Mouse (Mus musculus) hindbrain, embryonic 14.5 days (tissue): ENCODE results near the gene Il20. TPM values are rescaled to one million over a fixed set of nuclear protein-coding genes. Genes with fewer than 3 reads are reported as not detected.

ENCODE experiments used
- ATAC-seq: fragments of 200-750 bp; cut with Nextera tagmentation; 2 replicates; pipeline ENCODE4 v1.8.0; 2017; ENCODE audit warnings: moderate number of reproducible peaks, mild to moderate bottlenecking, moderate TSS enrichment, moderate library complexity; ENCODE audit not compliant: low FRiP score
- DNase-seq: peaks from one replicate; pipeline ENCODE4 v3.0.0-alpha.2; 2015; ENCODE audit warnings: low spot score
- H3K27ac ChIP-seq: fragments of 300-500 bp; sonication (generic); 2 replicates; pipeline ENCODE4 v1.5.1; 2014; ENCODE audit warnings: mild to moderate bottlenecking, moderate library complexity
- H3K27me3 ChIP-seq: fragments of 300-500 bp; sonication (generic); 2 replicates; pipeline ENCODE4 v1.6.1; 2014; ENCODE audit warnings: mild to moderate bottlenecking, low read length, mixed read lengths; ENCODE audit not compliant: control insufficient read depth, insufficient read depth
- H3K36me3 ChIP-seq: fragments of 300-500 bp; sonication (generic); replicated peaks from 2 replicates; pipeline ENCODE4 v1.6.1; 2014; ENCODE audit not compliant: control insufficient read depth, insufficient read depth
- H3K4me1 ChIP-seq: fragments of 300-500 bp; sonication (generic); replicated peaks from 2 replicates; pipeline ENCODE4 v1.6.1; 2014; ENCODE audit warnings: antibody characterized with exemption, low read length, mixed read lengths; ENCODE audit not compliant: control insufficient read depth, insufficient read depth
- H3K4me2 ChIP-seq: fragments of 300-500 bp; sonication (generic); replicated peaks from 2 replicates; pipeline ENCODE4 v1.6.1; 2014; ENCODE audit warnings: mild to moderate bottlenecking, moderate library complexity
- H3K4me3 ChIP-seq: fragments of 300-500 bp; sonication (generic); replicated peaks from 2 replicates; pipeline ENCODE4 v1.5.1; 2014; ENCODE audit warnings: mild to moderate bottlenecking, low read length
- H3K9ac ChIP-seq: fragments of 300-500 bp; sonication (generic); 2 replicates; pipeline ENCODE4 v1.6.1; 2014
- H3K9me3 ChIP-seq: fragments of 300-500 bp; sonication (generic); 2 replicates; pipeline ENCODE4 v1.6.1; 2016; ENCODE audit warnings: low read length; ENCODE audit not compliant: control insufficient read depth
- WGBS: fragments of 180-500 bp; shearing (Covaris S2); extraction: QIAGEN DNeasy Blood & Tissue Kit; methylation state at CpG from one replicate; pipeline ENCODE4 v1.1.7; 2014; 5-methylcytosine and 5-hydroxymethylcytosine counted together
- polyA plus RNA-seq: library from polyadenylated mRNA; unstranded; fragments of >200 nt; fragmentation: Nextera tagmentation; extraction: Ambion mirVana; gene quantifications from 2 replicates; pipeline ENCODE4 v1.2.1, GENCODE M21; 2014

The Il20 gene
- polyA plus RNA-seq, 1 experiment from 2014 or later = not detected

- Histone ChIP-seq H3K27me3 (peaks cover 13% of the 10 kb centered on the region; the same call in 1 of the 2 replicates), H3K36me3 (no peaks in the 10 kb centered on the region), H3K9ac (no peak overlapping the region), H3K4me2 (no peak overlapping the region), H3K27ac (no peak overlapping the region), H3K9me3 (no peaks in the 10 kb centered on the region), H3K4me1 (no peaks in the 10 kb centered on the region), H3K4me3 (no peak overlapping the region)
- 85% methylated on average over 3 of the region's 3 CpGs for WGBS
- no peak for ATAC-seq
- DNase-seq = no peak
Observed at GRCm38 (mm10) chr1:130875910-130876309, 35.3 kb downstream of the Il20 start.

GRCm38 (mm10) chr1:130875139-130875538, 36.1 kb downstream of the Il20 start:
- peaks cover 13% of the 10 kb centered on the region; the same call in 1 of the 2 replicates for H3K27me3 ChIP-seq
- H3K9ac ChIP-seq = no peak overlapping the region
- H3K27ac ChIP-seq = no peak overlapping the region
- no peak overlapping the region for H3K4me3 ChIP-seq
- 31% methylated on average over 3 of the region's 3 CpGs for WGBS
- DNase-seq = peak; percentile 76
- no peaks in the 10 kb centered on the region for H3K4me1 ChIP-seq
- no peaks in the 10 kb centered on the region for H3K9me3 ChIP-seq
- no peaks in the 10 kb centered on the region for H3K36me3 ChIP-seq
- no peak overlapping the region for H3K4me2 ChIP-seq
- peak; percentile 79 for ATAC-seq

GRCm38 (mm10) chr1:130872912-130873311, 38.3 kb downstream of the Il20 start:
- H3K4me2 ChIP-seq = no peak overlapping the region
- no peak overlapping the region for H3K9ac ChIP-seq
- peaks cover 7% of the 10 kb centered on the region; the same call in 1 of the 2 replicates for H3K27me3 ChIP-seq
- DNase-seq (no peak), ATAC-seq (no peak)
- no peaks in the 10 kb centered on the region for H3K4me1 ChIP-seq
- 90% methylated on average over 2 of the region's 2 CpGs for WGBS
- H3K27ac ChIP-seq = no peak overlapping the region
- no peaks in the 10 kb centered on the region for H3K9me3 ChIP-seq
- no peaks in the 10 kb centered on the region for H3K36me3 ChIP-seq
- H3K4me3 ChIP-seq = no peak overlapping the region

GRCm38 (mm10) chr1:130865541-130866221, 45.6 kb downstream of the Il20 start, which contains the start of gene Fcmr:
TSS of gene Fcmr (plus strand) at chr1:130865669.
- H3K27me3 ChIP-seq = no peaks in the 10 kb centered on the region
- DNase-seq = no peak
- no peaks in the 10 kb centered on the region for H3K36me3 ChIP-seq
- 75% methylated on average over 7 of the region's 7 CpGs for WGBS
- H3K9me3 ChIP-seq = no peaks in the 10 kb centered on the region
- no peak within 1 kb of the TSS for H3K27ac ChIP-seq
- ATAC-seq = no peak
- no peaks in the 10 kb centered on the region for H3K4me1 ChIP-seq
- H3K9ac ChIP-seq = no peak within 1 kb of the TSS
- no peak within 1 kb of the TSS for H3K4me2 ChIP-seq
- no peak within 1 kb of the TSS for H3K4me3 ChIP-seq

DNA sequence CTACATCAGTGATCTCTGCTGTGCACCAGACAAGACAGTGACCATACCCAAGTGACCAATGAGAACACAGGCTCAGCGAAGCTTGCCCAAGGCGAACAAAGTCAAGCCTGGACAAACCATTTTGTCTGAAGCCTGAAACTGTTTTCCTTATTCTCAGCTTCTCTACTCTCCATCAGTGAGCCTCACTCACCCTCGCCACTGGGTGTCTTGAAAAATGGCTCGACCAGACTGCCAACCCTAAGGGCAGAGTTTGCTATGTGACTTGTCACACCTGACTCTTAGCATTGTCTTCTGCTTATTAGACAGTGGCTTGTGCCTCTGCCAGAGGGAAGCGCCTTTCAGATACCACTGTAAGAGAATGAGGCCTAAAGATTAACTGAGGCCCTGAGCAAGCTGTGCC, 46.5 kb downstream of the Il20 start:
- DNase-seq (no peak), ATAC-seq (no peak)
- no peaks in the 10 kb centered on the region for H3K36me3 ChIP-seq
- 92% methylated on average over 5 of the region's 5 CpGs for WGBS
- no peaks in the 10 kb centered on the region for H3K9me3 ChIP-seq
- H3K4me2 ChIP-seq = no peak overlapping the region
- no peaks in the 10 kb centered on the region for H3K27me3 ChIP-seq
- no peak overlapping the region for H3K9ac ChIP-seq
- H3K27ac ChIP-seq = no peak overlapping the region
- H3K4me1 ChIP-seq = no peaks in the 10 kb centered on the region
- no peak overlapping the region for H3K4me3 ChIP-seq

DNA sequence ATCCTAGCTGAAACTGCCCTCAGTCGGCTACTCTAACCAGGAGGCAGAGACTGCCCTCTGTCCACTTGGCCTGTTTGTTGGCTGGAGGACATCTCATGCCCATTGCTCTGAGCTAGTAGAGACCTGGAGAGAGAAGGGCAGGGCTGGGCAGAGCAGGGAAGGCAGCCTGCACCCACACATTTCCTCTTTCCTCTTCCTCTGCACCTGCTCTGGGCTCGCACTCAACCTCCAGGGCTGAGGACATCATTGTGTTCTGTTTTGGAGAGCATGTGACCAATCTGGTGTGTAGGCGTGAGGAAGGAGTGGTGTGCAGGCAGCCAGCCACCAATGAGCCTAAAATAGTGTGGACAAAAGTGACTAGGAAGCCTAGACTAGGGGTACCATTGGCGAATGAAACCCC, 47.0 kb downstream of the Il20 start:
- no peaks in the 10 kb centered on the region for H3K36me3 ChIP-seq
- no peak overlapping the region for H3K9ac ChIP-seq
- no peak for DNase-seq
- H3K27ac ChIP-seq = no peak overlapping the region
- no peaks in the 10 kb centered on the region for H3K27me3 ChIP-seq
- no peak overlapping the region for H3K4me3 ChIP-seq
- no peak overlapping the region for H3K4me2 ChIP-seq
- no peak for ATAC-seq
- H3K9me3 ChIP-seq = no peaks in the 10 kb centered on the region
- 77% methylated on average over 4 of the region's 4 CpGs for WGBS
- H3K4me1 ChIP-seq = no peaks in the 10 kb centered on the region

DNA sequence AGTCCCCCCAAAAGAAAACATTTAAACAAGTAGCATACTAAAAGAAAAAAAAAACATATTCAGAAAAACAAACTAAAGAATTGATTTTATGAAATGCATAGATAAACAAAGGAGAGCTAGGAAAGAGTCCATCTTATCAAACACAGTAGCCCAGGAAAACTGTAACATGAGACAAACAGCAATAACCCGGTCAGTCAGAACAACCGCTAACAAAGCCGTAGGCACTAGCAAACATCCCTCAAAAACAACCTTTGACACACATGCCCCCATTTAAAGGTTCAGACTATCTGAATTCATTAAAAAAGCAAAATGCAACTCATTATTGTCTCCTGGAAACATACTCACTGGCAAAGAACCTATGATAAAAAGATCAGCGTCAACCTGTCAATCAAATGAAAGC, 53.8 kb downstream of the Il20 start:
- H3K4me1 ChIP-seq = no peaks in the 10 kb centered on the region
- H3K4me2 ChIP-seq = no peak overlapping the region
- H3K4me3 ChIP-seq = no peak overlapping the region
- no peak overlapping the region for H3K9ac ChIP-seq
- DNase-seq (no peak), ATAC-seq (no peak)
- H3K36me3 ChIP-seq = no peaks in the 10 kb centered on the region
- no peaks in the 10 kb centered on the region for H3K9me3 ChIP-seq
- no peaks in the 10 kb centered on the region for H3K27me3 ChIP-seq
- 87% methylated on average over 4 of the region's 4 CpGs for WGBS
- H3K27ac ChIP-seq = no peak overlapping the region

Other genes with a start within 250 kb of the Il20 start
- gene C4bp, start 249.8 kb downstream of the Il20 start, polyA plus RNA-seq = not detected in 2 replicates
- not detected in 2 replicates for gene Gm29427, start 195.7 kb downstream of the Il20 start, polyA plus RNA-seq
- gene Yod1, start 194.1 kb downstream of the Il20 start, polyA plus RNA-seq = 10.6 and 13.9 TPM in 2 replicates
- gene Pfkfb2, start 182.2 kb downstream of the Il20 start, polyA plus RNA-seq = 20.1 and 21.0 TPM in 2 replicates
- gene AA986860, start 179.5 kb downstream of the Il20 start, polyA plus RNA-seq = 0.74 and 1.2 TPM in 2 replicates
- gene Fcamr, start 110.5 kb downstream of the Il20 start, polyA plus RNA-seq = not detected in 2 replicates
- not detected in 2 replicates for gene Pigr, start 84.8 kb downstream of the Il20 start, polyA plus RNA-seq
- 0.44 and 1.2 TPM in 2 replicates for gene Fcmr, start 45.8 kb downstream of the Il20 start, polyA plus RNA-seq
- gene Il24, start 24.0 kb downstream of the Il20 start, polyA plus RNA-seq = not detected in 2 replicates
- gene Il19, start 28.7 kb upstream of the Il20 start, polyA plus RNA-seq = not detected in 2 replicates
- gene Il10, start 108.4 kb upstream of the Il20 start, polyA plus RNA-seq = not detected in 2 replicates
- gene Mapkapk2, start 186.4 kb upstream of the Il20 start, polyA plus RNA-seq = 22.5 and 23.7 TPM in 2 replicates
- 14.8 and 18.2 TPM in 2 replicates for gene Dyrk3, start 226.9 kb upstream of the Il20 start, polyA plus RNA-seq
- gene Eif2d, start 241.7 kb upstream of the Il20 start, polyA plus RNA-seq = 50.3 TPM in 2 replicates